Mouse (Mus musculus) large intestine, adult 2 months (tissue): ENCODE data around the gene Dennd1a. TPM values are rescaled to one million over a fixed set of nuclear protein-coding genes. Genes with fewer than 3 reads are reported as not detected.

Experiments used
- DNase-seq: peaks from one replicate; pipeline ENCODE4 v3.0.0-alpha.2; 2012; ENCODE audit warnings: low read depth, low spot score
- WGBS: fragments of 180-500 bp; shearing (Covaris S2); methylation state at CpG from one replicate; pipeline ENCODE4 v1.1.7; 2018; 5-methylcytosine and 5-hydroxymethylcytosine counted together
- polyA plus RNA-seq: library from polyadenylated mRNA; depleted of rRNA; stranded (reverse); fragments of >200 nt; gene quantifications from 2 replicates; pipeline ENCODE4 v1.2.3, GENCODE M21; 2012; rRNA removed

The Dennd1a gene
- polyA plus RNA-seq, 1 experiment, result 5.8 TPM

- DNase-seq, result no peak
- 49% methylated on average over 11 of the region's 11 CpGs for WGBS
Observed at GRCm38 (mm10) chr2:37766027-37766761, 521.0 kb downstream of the Dennd1a start.

- WGBS, result 61% methylated on average over 21 of the region's 21 CpGs
- no peak for DNase-seq
Observed at GRCm38 (mm10) chr2:37765082-37765483, 522.1 kb downstream of the Dennd1a start.

GRCm38 (mm10) chr2:37764514-37764913, 522.7 kb downstream of the Dennd1a start:
- no peak for DNase-seq
- whole genome bisulfite sequencing, result 96% methylated on average over 2 of the region's 2 CpGs

- no peak for DNase-seq
- 54% methylated on average over 3 of the region's 3 CpGs for WGBS
Observed at GRCm38 (mm10) chr2:37763638-37764037, 523.6 kb downstream of the Dennd1a start.

- 68% methylated on average over 6 of the region's 6 CpGs for WGBS
- no peak for DNase-seq
Observed at GRCm38 (mm10) chr2:37760633-37761032, 526.6 kb downstream of the Dennd1a start.

GRCm38 (mm10) chr2:37758343-37759015, 528.7 kb downstream of the Dennd1a start:
- DNase-seq, result no peak
- 72% methylated on average over 21 of the region's 21 CpGs for WGBS

- 93% methylated on average over 4 of the region's 4 CpGs for WGBS
- no peak for DNase-seq
Observed at GRCm38 (mm10) chr2:37757784-37758183, 529.4 kb downstream of the Dennd1a start.

GRCm38 (mm10) chr2:37757016-37757415, 530.2 kb downstream of the Dennd1a start:
- 71% methylated on average over 5 of the region's 5 CpGs for WGBS

GRCm38 (mm10) chr2:37756220-37756930, 530.8 kb downstream of the Dennd1a start:
- DNase-seq, result no peak
- 61% methylated on average over 2 of the region's 2 CpGs for WGBS

More at GRCm38 (mm10) chr2:37757016-37757415, 530.2 kb downstream of the Dennd1a start:
- DNase-seq, result no peak

GRCm38 (mm10) chr2:37751114-37751513, 536.1 kb downstream of the Dennd1a start:
- 76% methylated on average over 1 of the region's 1 CpGs for WGBS
- DNase-seq, result no peak

- WGBS, result 49% methylated on average over 6 of the region's 6 CpGs
- no peak for DNase-seq
Observed at GRCm38 (mm10) chr2:37749323-37749722, 537.9 kb downstream of the Dennd1a start.

Other genes with a start within 250 kb of the Dennd1a start
- not detected in 2 replicates for gene Lhx2, start 51.9 kb upstream of the Dennd1a start, polyA plus RNA-seq
- gene Nek6, start 224.3 kb upstream of the Dennd1a start, polyA plus RNA-seq, result 48.7 and 113 TPM in 2 replicates